Mouse (Mus musculus) limb, embryonic 13.5 days (tissue): ENCODE measurements at regions not wholly inside any gene's neighbourhood (a gene's known extent, or its start where the extent isn't known, plus 50 kb on each side); places are given as distances from the start of the nearest gene placed in this dataset.
A peak's percentile ranks its signal among the peaks of the same experiment; 100 is the strongest.

Source experiments
- ATAC-seq: fragments of 200-750 bp; cut with Nextera tagmentation; 2 replicates; pipeline ENCODE4 v1.8.0; 2017; ENCODE audit warnings: low read depth, moderate number of reproducible peaks, moderate TSS enrichment; ENCODE audit not compliant: low FRiP score
- H3K27ac ChIP-seq: fragments of 300-500 bp; sonication (generic); 2 replicates; pipeline ENCODE4 v1.5.1; 2015; ENCODE audit warnings: inconsistent platforms, mild to moderate bottlenecking, moderate library complexity
- H3K27me3 ChIP-seq: fragments of 300-500 bp; sonication (generic); 2 replicates; pipeline ENCODE4 v1.6.1; 2015; ENCODE audit warnings: mild to moderate bottlenecking, inconsistent platforms
- H3K36me3 ChIP-seq: fragments of 300-500 bp; sonication (generic); 2 replicates; pipeline ENCODE4 v1.6.1; 2015; ENCODE audit warnings: inconsistent platforms, mild to moderate bottlenecking, moderate library complexity
- H3K4me1 ChIP-seq: fragments of 300-500 bp; sonication (generic); 2 replicates; pipeline ENCODE4 v1.6.1; 2015; ENCODE audit warnings: inconsistent platforms
- H3K4me2 ChIP-seq: fragments of 300-500 bp; sonication (generic); replicated peaks from 2 replicates; pipeline ENCODE4 v1.6.1; 2015; ENCODE audit warnings: inconsistent platforms, mild to moderate bottlenecking, moderate library complexity
- H3K4me3 ChIP-seq: fragments of 300-500 bp; sonication (generic); 2 replicates; pipeline ENCODE4 v1.5.1; 2015; ENCODE audit warnings: moderate library complexity, mild to moderate bottlenecking, inconsistent platforms
- H3K9ac ChIP-seq: fragments of 300-500 bp; sonication (generic); 2 replicates; pipeline ENCODE4 v1.6.1; 2015; ENCODE audit warnings: mild to moderate bottlenecking, inconsistent platforms
- H3K9me3 ChIP-seq: fragments of 300-500 bp; sonication (generic); 2 replicates; pipeline ENCODE4 v1.6.1; 2016; ENCODE audit warnings: inconsistent platforms
- WGBS: fragments of 180-500 bp; shearing (Covaris S2); methylation state at CpG from one replicate; pipeline ENCODE4 v1.1.7; 2015; 5-methylcytosine and 5-hydroxymethylcytosine counted together

- no peak overlapping the region for H3K4me2 ChIP-seq
- H3K27ac ChIP-seq = no peak overlapping the region
- no peaks in the 10 kb centered on the region for H3K27me3 ChIP-seq
- H3K4me1 ChIP-seq = no peaks in the 10 kb centered on the region
- no peaks in the 10 kb centered on the region for H3K9me3 ChIP-seq
- H3K9ac ChIP-seq = no peak overlapping the region
- no peaks in the 10 kb centered on the region for H3K36me3 ChIP-seq
- no peak for ATAC-seq
- no peak overlapping the region for H3K4me3 ChIP-seq
Observed at GRCm38 (mm10) chr1:64275865-64276264, 153.8 kb upstream of the Klf7 start.

DNA sequence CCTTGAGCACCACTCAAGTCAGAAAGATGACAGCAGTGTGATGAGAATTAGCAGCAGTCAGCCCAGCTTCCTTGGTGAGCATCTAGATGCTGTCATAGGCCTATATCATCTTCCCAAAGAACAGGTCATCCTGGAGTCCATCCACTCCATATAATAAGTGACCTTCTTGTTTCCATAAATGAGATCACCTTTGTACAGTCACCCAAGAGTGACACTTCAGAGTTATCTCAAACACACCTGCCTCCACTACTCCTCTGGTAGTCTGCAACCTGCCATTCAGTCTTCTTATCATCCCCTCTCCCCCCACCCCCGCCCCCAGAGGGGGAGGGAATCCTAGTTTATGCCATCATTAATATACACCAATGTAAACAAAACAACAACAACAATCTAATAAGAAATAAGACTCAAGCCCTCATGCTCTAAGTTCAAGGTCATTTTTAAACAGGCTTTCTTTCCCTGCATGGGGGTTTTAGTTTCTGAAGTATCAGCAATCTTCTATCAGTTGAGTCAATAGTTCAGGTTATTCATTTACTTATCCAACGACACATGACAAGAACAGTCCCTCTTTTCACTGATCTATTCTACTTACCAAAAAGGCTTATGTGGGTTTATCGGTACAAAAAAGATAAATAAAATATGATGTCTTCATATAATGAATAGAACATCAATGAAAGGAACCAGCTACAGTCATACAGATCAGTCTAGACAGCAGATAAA is 153.2 kb upstream of the Klf7 start:
- Histone ChIP-seq H3K9me3 (no peaks in the 10 kb centered on the region), H3K27ac (no peak overlapping the region), H3K9ac (no peak overlapping the region), H3K4me2 (no peak overlapping the region), H3K4me1 (no peaks in the 10 kb centered on the region), H3K4me3 (no peak overlapping the region), H3K27me3 (no peaks in the 10 kb centered on the region), H3K36me3 (no peaks in the 10 kb centered on the region)
- ATAC-seq = no peak
- WGBS = 86% methylated on average over 3 of the region's 3 CpGs

DNA sequence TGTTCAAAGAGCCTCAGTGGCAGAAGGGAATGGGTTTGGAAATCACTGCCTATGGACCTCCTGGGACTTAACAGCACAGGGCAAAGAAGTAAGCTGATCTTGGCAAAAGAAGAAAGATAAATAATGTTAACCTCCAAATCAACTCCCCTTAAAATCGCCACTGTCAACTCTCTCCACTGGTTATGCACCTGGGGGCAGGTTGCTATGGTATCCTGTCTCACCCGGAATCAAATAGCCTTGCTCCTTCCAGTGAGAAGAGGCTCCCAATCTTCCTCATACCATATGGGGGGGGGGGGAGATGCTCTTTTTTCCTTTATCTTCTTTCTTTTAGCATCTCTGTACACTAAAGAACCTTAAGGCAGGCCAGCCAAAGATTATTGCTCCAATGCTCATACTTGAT is 135.2 kb upstream of the Klf7 start:
- Histone ChIP-seq H3K27me3 (no peaks in the 10 kb centered on the region), H3K4me1 (no peaks in the 10 kb centered on the region), H3K27ac (no peak overlapping the region), H3K9me3 (no peaks in the 10 kb centered on the region), H3K4me3 (no peak overlapping the region), H3K4me2 (no peak overlapping the region), H3K9ac (no peak overlapping the region), H3K36me3 (no peaks in the 10 kb centered on the region)
- ATAC-seq = no peak
- WGBS = 52% methylated on average over 2 of the region's 2 CpGs

- Histone ChIP-seq H3K4me3 (no peak overlapping the region), H3K9ac (no peak overlapping the region), H3K4me1 (no peaks in the 10 kb centered on the region), H3K27me3 (no peaks in the 10 kb centered on the region), H3K27ac (no peak overlapping the region), H3K36me3 (no peaks in the 10 kb centered on the region), H3K9me3 (no peaks in the 10 kb centered on the region), H3K4me2 (no peak overlapping the region)
- 85% methylated on average over 14 of the region's 14 CpGs for WGBS
- ATAC-seq = no peak
Observed at GRCm38 (mm10) chr1:64255554-64256295, 133.6 kb upstream of the Klf7 start.

GRCm38 (mm10) chr1:64254673-64255072 is 132.6 kb upstream of the Klf7 start:
- no peak for ATAC-seq
- 81% methylated on average over 8 of the region's 8 CpGs for WGBS
- Histone ChIP-seq H3K27ac (no peak overlapping the region), H3K4me2 (no peak overlapping the region), H3K9ac (no peak overlapping the region), H3K4me1 (no peaks in the 10 kb centered on the region), H3K4me3 (no peak overlapping the region), H3K36me3 (no peaks in the 10 kb centered on the region), H3K9me3 (no peaks in the 10 kb centered on the region), H3K27me3 (no peaks in the 10 kb centered on the region)

- H3K9me3 ChIP-seq = no peaks in the 10 kb centered on the region
- no peaks in the 10 kb centered on the region for H3K36me3 ChIP-seq
- H3K27me3 ChIP-seq = no peaks in the 10 kb centered on the region
- no peak overlapping the region for H3K9ac ChIP-seq
- no peak for ATAC-seq
- no peak overlapping the region for H3K4me2 ChIP-seq
- no peak overlapping the region for H3K27ac ChIP-seq
- 60% methylated on average over 8 of the region's 8 CpGs for WGBS
- H3K4me3 ChIP-seq = no peak overlapping the region
- no peaks in the 10 kb centered on the region for H3K4me1 ChIP-seq
Observed at GRCm38 (mm10) chr1:64253996-64254395, 131.9 kb upstream of the Klf7 start.

DNA sequence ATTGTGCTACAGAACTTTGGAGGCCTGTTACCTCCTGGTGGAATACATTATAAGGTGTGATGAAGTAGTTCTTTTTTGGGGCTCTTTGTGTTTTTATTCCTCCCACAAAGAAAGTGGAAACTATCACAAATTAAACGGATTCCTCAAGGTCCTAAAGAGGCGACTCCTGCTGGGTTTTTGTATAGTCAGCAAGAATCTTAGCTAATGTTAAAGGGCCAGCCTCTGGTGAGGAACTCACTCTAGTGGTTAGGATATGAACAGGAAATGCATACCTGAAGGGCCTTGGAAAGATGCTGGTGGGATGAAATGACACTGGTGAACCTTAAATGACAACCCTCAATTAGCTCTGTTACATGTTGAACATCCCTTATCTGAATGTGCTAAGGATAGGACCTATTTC is 120.3 kb upstream of the Klf7 start:
- H3K4me1 ChIP-seq = no peaks in the 10 kb centered on the region
- no peaks in the 10 kb centered on the region for H3K36me3 ChIP-seq
- WGBS = 43% methylated on average over 2 of the region's 2 CpGs
- H3K9ac ChIP-seq = no peak overlapping the region
- H3K4me3 ChIP-seq = no peak overlapping the region
- no peak overlapping the region for H3K4me2 ChIP-seq
- ATAC-seq = no peak
- H3K27me3 ChIP-seq = no peaks in the 10 kb centered on the region
- H3K9me3 ChIP-seq = no peaks in the 10 kb centered on the region
- H3K27ac ChIP-seq = no peak overlapping the region

GRCm38 (mm10) chr1:64229654-64230053 is 107.6 kb upstream of the Klf7 start:
- no peak overlapping the region for H3K9ac ChIP-seq
- whole genome bisulfite sequencing = 86% methylated on average over 1 of the region's 1 CpGs
- no peak overlapping the region for H3K4me3 ChIP-seq

DNA sequence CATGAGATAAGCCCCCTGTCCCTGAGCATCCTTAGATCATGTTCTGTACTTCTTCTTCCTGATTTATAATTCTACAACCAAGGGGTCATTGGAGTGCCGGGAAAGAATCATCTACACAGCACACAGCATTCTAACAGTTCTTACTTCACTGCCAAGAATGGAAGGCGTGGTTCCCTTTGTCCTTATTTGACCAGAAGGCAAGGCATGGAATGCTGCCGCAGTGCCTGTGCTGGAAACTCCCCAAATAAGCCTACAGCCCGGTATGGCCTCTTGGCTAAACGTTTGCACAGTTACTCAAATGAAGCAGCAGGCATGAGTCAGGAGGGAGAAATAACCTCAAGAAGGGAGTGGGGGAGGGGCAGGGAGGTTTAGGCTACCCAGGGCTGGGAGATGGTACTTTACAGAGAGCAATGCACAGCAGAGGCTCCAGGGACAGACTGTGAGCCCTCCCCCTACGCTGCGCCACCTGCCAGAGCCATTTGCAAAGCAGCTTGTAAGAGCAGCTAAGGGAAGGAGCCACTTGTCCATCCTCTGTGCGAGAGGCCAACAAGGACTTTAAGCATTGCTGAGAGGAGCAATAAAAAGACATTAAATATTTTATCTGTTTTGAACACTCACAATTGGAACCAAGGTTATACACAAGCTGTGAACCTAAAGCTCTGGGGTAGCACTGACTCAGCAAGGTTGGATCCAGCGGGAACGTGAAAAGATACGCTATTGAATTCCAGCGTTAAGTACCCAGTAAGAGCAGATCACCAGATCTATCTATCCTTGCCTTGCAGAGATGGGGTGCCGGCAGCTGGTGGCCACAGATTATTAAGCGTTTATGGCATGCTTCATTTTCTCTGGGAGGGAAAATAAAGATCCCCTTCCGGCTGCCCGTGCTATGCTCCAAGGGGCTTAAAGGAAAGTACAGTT is 104.2 kb upstream of the Klf7 start:
- peak; percentile 70 for ATAC-seq
- no peak overlapping the region for H3K4me3 ChIP-seq
- no peaks in the 10 kb centered on the region for H3K27me3 ChIP-seq
- WGBS = 35% methylated on average over 16 of the region's 16 CpGs
- H3K4me2 ChIP-seq = 0 out of 2 replicates have a peak overlapping the region, but pooled peaks have one; percentile 3
- H3K9me3 ChIP-seq = no peaks in the 10 kb centered on the region
- no peaks in the 10 kb centered on the region for H3K36me3 ChIP-seq
- no peak overlapping the region for H3K9ac ChIP-seq
- peaks cover 15% of the 10 kb centered on the region for H3K4me1 ChIP-seq
- H3K27ac ChIP-seq = no peak overlapping the region

More at GRCm38 (mm10) chr1:64229654-64230053, 107.6 kb upstream of the Klf7 start:
- no peak for ATAC-seq
- H3K27ac ChIP-seq = no peak overlapping the region
- H3K36me3 ChIP-seq = no peaks in the 10 kb centered on the region
- H3K9me3 ChIP-seq = no peaks in the 10 kb centered on the region
- H3K27me3 ChIP-seq = no peaks in the 10 kb centered on the region
- H3K4me2 ChIP-seq = no peak overlapping the region
- H3K4me1 ChIP-seq = peaks cover 11% of the 10 kb centered on the region; the same call in 1 of the 2 replicates

- Histone ChIP-seq H3K4me3 (no peak overlapping the region), H3K4me2 (no peak overlapping the region), H3K36me3 (no peaks in the 10 kb centered on the region), H3K27me3 (no peaks in the 10 kb centered on the region), H3K9ac (no peak overlapping the region), H3K4me1 (peaks cover 15% of the 10 kb centered on the region), H3K9me3 (no peaks in the 10 kb centered on the region), H3K27ac (no peak overlapping the region)
- 82% methylated on average over 19 of the region's 19 CpGs for WGBS
- ATAC-seq = 0 out of 2 replicates have a peak, but pooled peaks have one; percentile 11
Observed at GRCm38 (mm10) chr1:64223779-64224687, 102.0 kb upstream of the Klf7 start.

DNA sequence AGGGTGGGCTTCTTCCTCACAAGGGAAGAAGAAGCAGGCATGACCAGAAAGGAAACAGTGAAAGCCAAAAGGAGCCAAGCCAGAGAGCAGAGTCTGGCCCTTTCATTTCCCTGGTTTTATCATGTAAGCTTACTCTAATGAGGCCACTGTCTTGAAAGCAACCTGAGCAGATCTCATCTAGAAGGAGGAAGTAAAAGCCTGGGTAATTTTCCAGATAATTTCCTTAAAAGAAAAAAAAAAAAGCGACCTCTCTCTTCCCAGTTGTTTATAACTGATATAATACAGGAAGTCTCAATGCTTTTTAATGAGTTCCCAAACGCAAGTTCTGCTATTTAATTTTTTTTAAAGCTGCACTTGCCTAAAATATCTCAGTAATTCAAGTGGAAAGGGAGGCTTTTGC is 100.4 kb upstream of the Klf7 start:
- Histone ChIP-seq H3K9ac (no peak overlapping the region), H3K4me3 (no peak overlapping the region), H3K36me3 (no peaks in the 10 kb centered on the region), H3K27me3 (no peaks in the 10 kb centered on the region), H3K27ac (no peak overlapping the region), H3K4me2 (no peak overlapping the region), H3K4me1 (peaks cover 15% of the 10 kb centered on the region), H3K9me3 (no peaks in the 10 kb centered on the region)
- WGBS = 40% methylated on average over 2 of the region's 2 CpGs
- ATAC-seq = no peak
